Mouse (Mus musculus): ENCODE results near the gene Gm20890.
"Not testable (repeated sequence)": the region's sequence is repeated elsewhere in the genome, so short reads cannot be mapped to it uniquely, and the experiment has no call there.

Gm20890 gene

GRCm38 (mm10) chrY:26776699-26777098 is at the start of gene Gm20890:
Gm20890 (minus strand) TSS chrY:26776799.
- not testable (repeated sequence) for H3K36me3 ChIP-seq (ENCODE audit: insufficient read depth, low read length); H3K4me3 ChIP-seq (replicated peaks; ENCODE audit: low read length); H3K9me3 ChIP-seq (ENCODE audit: low read length); H3K4me1 ChIP-seq (replicated peaks; ENCODE audit: low read depth, low read length); H3K27me3 ChIP-seq (ENCODE audit: insufficient read depth, low read length)

Measured in E14TG2a.4 (cell line).